Mouse (Mus musculus) stomach, embryonic 15.5 days (tissue): ENCODE results near the gene Zfp462. TPM values are rescaled to one million over a fixed set of nuclear protein-coding genes. Genes with fewer than 3 reads are reported as not detected.

Experiments used
- ATAC-seq: fragments of 200-750 bp; cut with Nextera tagmentation; 2 replicates; pipeline ENCODE4 v1.8.0; 2017; ENCODE audit warnings: low read depth, moderate number of reproducible peaks, moderate TSS enrichment; ENCODE audit not compliant: insufficient read depth, low FRiP score
- H3K27ac ChIP-seq: fragments of 300-500 bp; sonication (generic); 2 replicates; pipeline ENCODE4 v1.5.1; 2015; ENCODE audit warnings: mild to moderate bottlenecking, inconsistent platforms
- H3K27me3 ChIP-seq: fragments of 300-500 bp; sonication (generic); replicated peaks from 2 replicates; pipeline ENCODE4 v1.6.1; 2015; ENCODE audit warnings: inconsistent platforms
- H3K36me3 ChIP-seq: fragments of 300-500 bp; sonication (generic); 2 replicates; pipeline ENCODE4 v1.6.1; 2015; ENCODE audit warnings: inconsistent platforms
- H3K4me1 ChIP-seq: fragments of 300-500 bp; sonication (generic); 2 replicates; pipeline ENCODE4 v1.6.1; 2015; ENCODE audit warnings: inconsistent platforms
- H3K4me2 ChIP-seq: fragments of 300-500 bp; sonication (generic); 2 replicates; pipeline ENCODE4 v1.6.1; 2015; ENCODE audit warnings: mild to moderate bottlenecking, inconsistent platforms
- H3K4me3 ChIP-seq: fragments of 300-500 bp; sonication (generic); replicated peaks from 2 replicates; pipeline ENCODE4 v1.5.1; 2015; ENCODE audit warnings: inconsistent platforms
- H3K9ac ChIP-seq: fragments of 300-500 bp; sonication (generic); 2 replicates; pipeline ENCODE4 v1.6.1; 2015; ENCODE audit warnings: inconsistent platforms
- H3K9me3 ChIP-seq: fragments of 300-500 bp; sonication (generic); 2 replicates; pipeline ENCODE4 v1.6.1; 2016; ENCODE audit warnings: inconsistent platforms
- WGBS: fragments of 180-500 bp; shearing (Covaris S2); methylation state at CpG from one replicate; pipeline ENCODE4 v1.1.7; 2015; 5-methylcytosine and 5-hydroxymethylcytosine counted together
- polyA plus RNA-seq: library from polyadenylated mRNA; unstranded; fragments of >200 nt; fragmentation: Nextera tagmentation; extraction: Ambion mirVana; gene quantifications from 2 replicates; pipeline ENCODE4 v1.2.1, GENCODE M21; 2015

Zfp462 gene
- polyA plus RNA-seq, 1 experiment from 2014 or later = 3.1 TPM

- Histone ChIP-seq H3K36me3 (no peaks in the 10 kb centered on the region), H3K27me3 (no peaks in the 10 kb centered on the region), H3K27ac (no peak overlapping the region), H3K4me2 (no peak overlapping the region), H3K9ac (no peak overlapping the region), H3K4me3 (no peak overlapping the region), H3K4me1 (no peaks in the 10 kb centered on the region), H3K9me3 (no peaks in the 10 kb centered on the region)
- ATAC-seq = no peak
- 67% methylated on average over 2 of the region's 2 CpGs for WGBS
Observed at GRCm38 (mm10) chr4:55100851-55101250, 156.0 kb downstream of the Zfp462 start.

- Histone ChIP-seq H3K27ac (no peak overlapping the region), H3K27me3 (no peaks in the 10 kb centered on the region), H3K4me2 (no peak overlapping the region), H3K36me3 (no peaks in the 10 kb centered on the region), H3K9ac (no peak overlapping the region), H3K9me3 (no peaks in the 10 kb centered on the region), H3K4me1 (no peaks in the 10 kb centered on the region), H3K4me3 (no peak overlapping the region)
- ATAC-seq = no peak
- 79% methylated on average over 9 of the region's 9 CpGs for WGBS
Observed at GRCm38 (mm10) chr4:55101601-55102000, 156.8 kb downstream of the Zfp462 start.

GRCm38 (mm10) chr4:55102382-55102781 lies 157.5 kb downstream of the Zfp462 start:
- Histone ChIP-seq H3K27ac (no peak overlapping the region), H3K4me1 (no peaks in the 10 kb centered on the region), H3K4me3 (no peak overlapping the region), H3K4me2 (no peak overlapping the region), H3K9ac (no peak overlapping the region), H3K9me3 (no peaks in the 10 kb centered on the region), H3K36me3 (no peaks in the 10 kb centered on the region), H3K27me3 (no peaks in the 10 kb centered on the region)
- ATAC-seq = no peak
- WGBS = 74% methylated on average over 3 of the region's 3 CpGs

- WGBS = 63% methylated on average over 3 of the region's 3 CpGs
- ATAC-seq = no peak
- no peaks in the 10 kb centered on the region for H3K4me1 ChIP-seq
- no peak overlapping the region for H3K4me2 ChIP-seq
- H3K27me3 ChIP-seq = no peaks in the 10 kb centered on the region
- no peaks in the 10 kb centered on the region for H3K9me3 ChIP-seq
- H3K4me3 ChIP-seq = no peak overlapping the region
- H3K27ac ChIP-seq = no peak overlapping the region
- H3K36me3 ChIP-seq = no peaks in the 10 kb centered on the region
- H3K9ac ChIP-seq = no peak overlapping the region
Observed at GRCm38 (mm10) chr4:55103575-55103974, 158.7 kb downstream of the Zfp462 start.

GRCm38 (mm10) chr4:55117839-55118487 lies 173.1 kb downstream of the Zfp462 start:
- Histone ChIP-seq H3K4me1 (no peaks in the 10 kb centered on the region), H3K27me3 (no peaks in the 10 kb centered on the region), H3K9ac (no peak overlapping the region), H3K9me3 (no peaks in the 10 kb centered on the region), H3K4me2 (no peak overlapping the region), H3K27ac (no peak overlapping the region), H3K36me3 (no peaks in the 10 kb centered on the region), H3K4me3 (no peak overlapping the region)
- 51% methylated on average over 10 of the region's 10 CpGs for WGBS
- ATAC-seq = no peak

GRCm38 (mm10) chr4:55121126-55121525 lies 176.3 kb downstream of the Zfp462 start:
- no peak overlapping the region for H3K9ac ChIP-seq
- no peak overlapping the region for H3K4me3 ChIP-seq
- no peak for ATAC-seq
- H3K4me1 ChIP-seq = peaks cover 5% of the 10 kb centered on the region; the same call in 1 of the 2 replicates
- no peak overlapping the region for H3K4me2 ChIP-seq
- H3K9me3 ChIP-seq = no peaks in the 10 kb centered on the region
- H3K27ac ChIP-seq = no peak overlapping the region
- H3K27me3 ChIP-seq = no peaks in the 10 kb centered on the region
- H3K36me3 ChIP-seq = no peaks in the 10 kb centered on the region
- 53% methylated on average over 2 of the region's 2 CpGs for WGBS

GRCm38 (mm10) chr4:55121952-55122351 lies 177.1 kb downstream of the Zfp462 start:
- no peaks in the 10 kb centered on the region for H3K27me3 ChIP-seq
- no peak for ATAC-seq
- H3K4me3 ChIP-seq = no peak overlapping the region
- WGBS = 57% methylated on average over 6 of the region's 6 CpGs
- H3K36me3 ChIP-seq = no peaks in the 10 kb centered on the region
- no peak overlapping the region for H3K9ac ChIP-seq
- no peak overlapping the region for H3K4me2 ChIP-seq
- H3K4me1 ChIP-seq = peaks cover 5% of the 10 kb centered on the region; the same call in 1 of the 2 replicates
- H3K9me3 ChIP-seq = no peaks in the 10 kb centered on the region
- H3K27ac ChIP-seq = no peak overlapping the region

GRCm38 (mm10) chr4:55124126-55124525 lies 179.3 kb downstream of the Zfp462 start:
- no peak overlapping the region for H3K4me3 ChIP-seq
- no peak overlapping the region for H3K4me2 ChIP-seq
- no peak overlapping the region for H3K27ac ChIP-seq
- no peaks in the 10 kb centered on the region for H3K27me3 ChIP-seq
- 78% methylated on average over 3 of the region's 3 CpGs for WGBS
- H3K9ac ChIP-seq = no peak overlapping the region
- H3K4me1 ChIP-seq = peaks cover 5% of the 10 kb centered on the region; the same call in 1 of the 2 replicates
- H3K9me3 ChIP-seq = no peaks in the 10 kb centered on the region
- no peak for ATAC-seq
- no peaks in the 10 kb centered on the region for H3K36me3 ChIP-seq

GRCm38 (mm10) chr4:55125048-55125737 lies 180.3 kb downstream of the Zfp462 start:
- no peaks in the 10 kb centered on the region for H3K9me3 ChIP-seq
- H3K4me2 ChIP-seq = peak overlapping the region; percentile 38
- H3K27me3 ChIP-seq = no peaks in the 10 kb centered on the region
- H3K4me1 ChIP-seq = peaks cover 5% of the 10 kb centered on the region; the same call in 1 of the 2 replicates
- no peak overlapping the region for H3K9ac ChIP-seq
- no peaks in the 10 kb centered on the region for H3K36me3 ChIP-seq
- whole genome bisulfite sequencing = 41% methylated on average over 11 of the region's 11 CpGs
- H3K27ac ChIP-seq = peak overlapping the region; percentile 33; the same call in 1 of the 2 replicates
- ATAC-seq = no peak
- 0 out of 2 replicates have a peak overlapping the region, but pooled peaks have one; percentile 6 for H3K4me3 ChIP-seq

GRCm38 (mm10) chr4:55125738-55126054 lies 180.8 kb downstream of the Zfp462 start:
- Histone ChIP-seq H3K4me2 (peak overlapping the region; percentile 38), H3K27me3 (no peaks in the 10 kb centered on the region), H3K4me1 (peaks cover 5% of the 10 kb centered on the region; the same call in 1 of the 2 replicates), H3K9ac (no peak overlapping the region), H3K9me3 (no peaks in the 10 kb centered on the region), H3K27ac (peak overlapping the region; percentile 33; the same call in 1 of the 2 replicates), H3K36me3 (no peaks in the 10 kb centered on the region), H3K4me3 (0 out of 2 replicates have a peak overlapping the region, but pooled peaks have one; percentile 6)
- ATAC-seq = no peak
- WGBS = 45% methylated on average over 4 of the region's 4 CpGs

GRCm38 (mm10) chr4:55127228-55127901 lies 182.5 kb downstream of the Zfp462 start:
- H3K36me3 ChIP-seq = no peaks in the 10 kb centered on the region
- H3K27me3 ChIP-seq = no peaks in the 10 kb centered on the region
- H3K9me3 ChIP-seq = no peaks in the 10 kb centered on the region
- no peak overlapping the region for H3K27ac ChIP-seq
- WGBS = 79% methylated on average over 9 of the region's 9 CpGs
- no peak overlapping the region for H3K9ac ChIP-seq
- H3K4me3 ChIP-seq = no peak overlapping the region
- ATAC-seq = no peak
- H3K4me1 ChIP-seq = peaks cover 5% of the 10 kb centered on the region; the same call in 1 of the 2 replicates
- H3K4me2 ChIP-seq = no peak overlapping the region
